Mouse (Mus musculus) lung, adult 2 months (tissue): ENCODE measurements at regions not wholly inside any gene's neighbourhood (a gene's known extent, or its start where the extent isn't known, plus 50 kb on each side); places are given as distances from the start of the nearest gene placed in this dataset.

ENCODE experiments used
- DNase-seq: peaks from one replicate; pipeline ENCODE4 v3.0.0; 2022
- H3K4me1 ChIP-seq: fragments of 200-500 bp; 2 replicates; pipeline ENCODE4 v1.6.1; 2011; ENCODE audit warnings: low read length; ENCODE audit not compliant: control insufficient read depth, insufficient read depth
- H3K4me3 ChIP-seq: fragments of 200-500 bp; replicated peaks from 2 replicates; pipeline ENCODE3; 2011; ENCODE audit warnings: low read depth, mild to moderate bottlenecking, control low read depth, low read length; ENCODE audit errors: extremely low read depth
- CTCF ChIP-seq: fragments of 200-500 bp; IDR thresholded peaks from 2 replicates; pipeline ENCODE4 v1.5.1; 2011; ENCODE audit warnings: mild to moderate bottlenecking, low read length, control low read depth; ENCODE audit not compliant: insufficient read depth
- POLR2A ChIP-seq: fragments of 200-500 bp; IDR thresholded peaks from 2 replicates; pipeline ENCODE4 v1.6.1; 2011; ENCODE audit warnings: low read depth, mild to moderate bottlenecking, control low read depth, low read length, borderline replicate concordance; ENCODE audit errors: extremely low read depth
- WGBS: fragments of 180-500 bp; shearing (Covaris S2); methylation state at CpG from one replicate; pipeline ENCODE4 v1.1.7; 2018; 5-methylcytosine and 5-hydroxymethylcytosine counted together

DNA sequence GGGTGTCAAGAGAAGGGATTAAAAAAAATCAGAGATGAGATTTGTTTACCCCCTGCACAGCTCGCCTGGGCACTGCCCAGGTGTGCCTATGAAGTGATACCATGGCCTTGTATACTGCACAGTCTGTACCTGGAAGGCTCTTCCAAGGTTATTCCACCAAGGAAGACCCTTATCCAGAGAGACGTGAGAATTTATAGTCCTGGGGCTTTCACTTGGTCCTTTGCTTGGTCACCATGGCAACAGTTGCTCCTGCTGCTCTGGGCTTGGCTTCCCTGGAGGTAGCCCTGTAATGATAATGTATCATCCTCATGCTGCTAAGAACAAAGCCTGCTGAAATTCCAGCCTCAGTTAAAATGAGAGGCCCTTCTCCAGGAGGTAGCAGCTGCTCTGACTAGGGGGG, 143.7 kb upstream of the 9630041A04Rik start:
- TF ChIP-seq CTCF (no peak), POLR2A (no peak)
- Histone ChIP-seq H3K4me1 (no peaks in the 10 kb centered on the region), H3K4me3 (no peak overlapping the region)
- WGBS = 47% methylated on average over 2 of the region's 2 CpGs
- DNase-seq = no peak

DNA sequence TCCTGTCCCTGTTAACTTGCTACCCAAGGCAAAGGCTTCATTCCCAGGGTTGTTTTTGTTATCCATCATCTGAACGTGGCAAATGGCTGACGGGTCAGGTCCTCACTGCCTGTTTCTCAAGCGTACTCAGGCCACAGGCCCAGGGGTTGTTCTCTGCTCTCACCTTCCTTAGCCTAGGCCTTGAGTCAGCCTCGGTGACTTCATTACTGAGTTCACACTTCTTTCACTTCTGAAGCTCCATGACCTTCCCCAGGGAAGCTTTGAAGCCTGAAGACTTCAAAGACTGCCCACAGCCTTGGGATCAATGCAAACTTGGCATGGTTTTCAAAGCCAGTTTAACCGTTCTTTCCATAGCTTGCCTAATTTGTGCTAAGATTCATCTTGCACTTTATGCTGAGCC, 145.3 kb upstream of the 9630041A04Rik start:
- H3K4me1 ChIP-seq = no peaks in the 10 kb centered on the region
- WGBS = 54% methylated on average over 5 of the region's 5 CpGs
- no peak for DNase-seq
- H3K4me3 ChIP-seq = no peak overlapping the region
- no peak for TF ChIP-seq POLR2A
- TF ChIP-seq CTCF = no peak

DNA sequence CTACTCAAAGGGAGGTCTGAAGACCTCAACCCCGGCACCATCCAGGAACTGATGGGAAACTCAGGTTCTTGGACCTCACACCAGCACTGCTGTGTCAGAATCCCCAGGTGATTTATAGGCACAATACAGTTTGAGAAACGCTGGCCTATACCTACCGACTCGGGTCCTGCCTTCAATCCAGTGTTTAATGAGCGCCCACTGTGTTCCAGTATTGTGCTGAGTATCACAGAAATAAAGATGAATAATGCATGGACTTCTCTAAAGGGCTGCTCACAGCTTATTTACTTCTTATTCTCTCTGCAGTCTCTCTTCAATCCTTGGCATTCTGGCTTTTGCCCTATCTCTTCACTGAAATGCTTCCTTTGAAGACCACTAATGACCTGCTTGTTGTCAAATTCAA, 146.8 kb upstream of the 9630041A04Rik start:
- H3K4me1 ChIP-seq = no peaks in the 10 kb centered on the region
- TF ChIP-seq CTCF = no peak
- TF ChIP-seq POLR2A = no peak
- WGBS = 80% methylated on average over 5 of the region's 5 CpGs
- no peak overlapping the region for H3K4me3 ChIP-seq
- DNase-seq = no peak

DNA sequence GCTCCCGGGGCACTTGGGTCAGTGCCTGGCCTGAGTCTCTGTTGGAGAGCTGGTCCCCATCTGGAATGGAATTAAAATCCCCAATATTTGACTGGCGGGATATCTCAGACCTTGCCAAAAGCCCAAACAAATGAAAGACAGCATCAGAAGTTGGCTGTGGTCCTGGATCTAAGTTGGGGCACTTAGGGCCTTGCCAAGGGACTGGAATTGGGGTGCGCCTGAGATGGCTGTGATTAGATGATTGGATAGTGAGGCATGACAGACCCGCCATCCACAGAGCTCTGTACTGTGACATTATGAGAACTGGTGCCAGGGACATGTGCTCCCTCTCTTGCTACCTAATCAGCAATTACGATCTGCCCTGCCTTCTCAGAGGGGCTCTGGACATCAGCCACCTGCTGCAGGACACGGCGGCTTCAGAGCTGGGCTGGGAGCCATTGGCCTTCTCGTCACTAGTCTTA, 151.0 kb upstream of the 9630041A04Rik start:
- peak; percentile 5 for DNase-seq
- TF ChIP-seq CTCF = no peak
- TF ChIP-seq POLR2A = no peak
- Histone ChIP-seq H3K4me1 (no peaks in the 10 kb centered on the region), H3K4me3 (no peak overlapping the region)
- 71% methylated on average over 8 of the region's 8 CpGs for whole genome bisulfite sequencing

DNA sequence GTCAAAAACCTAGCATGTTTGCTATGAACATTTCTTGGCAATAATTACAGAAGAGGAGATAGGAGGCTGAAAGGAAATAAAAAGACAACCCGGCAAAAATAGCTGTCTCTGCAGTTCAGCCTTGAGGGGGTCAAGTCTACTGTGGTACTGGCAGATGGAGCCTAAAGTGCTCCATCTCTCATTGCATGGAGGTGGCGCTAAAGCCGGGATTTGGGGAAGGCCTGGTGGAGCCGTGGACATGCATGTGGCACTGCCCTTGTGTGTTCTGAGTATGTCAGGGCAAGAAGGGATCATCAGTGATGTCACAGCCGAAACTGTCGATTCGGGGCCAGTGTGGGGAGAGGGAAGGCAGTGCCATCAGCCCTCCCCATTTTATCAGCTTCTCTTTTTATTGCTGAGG, 161.3 kb upstream of the 9630041A04Rik start:
- 75% methylated on average over 7 of the region's 7 CpGs for WGBS
- TF ChIP-seq POLR2A (no peak), CTCF (no peak)
- DNase-seq = no peak
- Histone ChIP-seq H3K4me1 (no peaks in the 10 kb centered on the region), H3K4me3 (no peak overlapping the region)

DNA sequence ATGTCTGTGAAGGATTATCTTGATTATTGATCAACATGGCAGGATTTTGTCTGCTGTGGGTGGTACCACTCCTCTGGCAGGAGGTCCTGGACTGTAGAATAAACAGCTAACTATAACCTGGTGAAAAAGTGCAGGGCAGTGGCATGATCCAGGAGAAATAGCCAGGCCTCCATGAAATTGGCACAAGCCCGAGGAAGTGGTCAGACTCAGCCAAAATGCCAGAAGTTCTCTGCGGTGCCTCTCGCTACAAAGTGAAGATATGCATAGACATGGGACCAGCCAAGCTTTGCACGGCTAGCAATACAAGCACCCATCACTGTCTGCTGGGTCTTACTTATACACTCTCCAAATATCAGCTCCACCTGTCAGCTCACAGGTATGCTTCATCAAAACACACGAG, 167.6 kb upstream of the 9630041A04Rik start:
- WGBS = 85% methylated on average over 5 of the region's 5 CpGs
- TF ChIP-seq POLR2A (no peak), CTCF (no peak)
- no peaks in the 10 kb centered on the region for H3K4me1 ChIP-seq
- no peak overlapping the region for H3K4me3 ChIP-seq
- no peak for DNase-seq

DNA sequence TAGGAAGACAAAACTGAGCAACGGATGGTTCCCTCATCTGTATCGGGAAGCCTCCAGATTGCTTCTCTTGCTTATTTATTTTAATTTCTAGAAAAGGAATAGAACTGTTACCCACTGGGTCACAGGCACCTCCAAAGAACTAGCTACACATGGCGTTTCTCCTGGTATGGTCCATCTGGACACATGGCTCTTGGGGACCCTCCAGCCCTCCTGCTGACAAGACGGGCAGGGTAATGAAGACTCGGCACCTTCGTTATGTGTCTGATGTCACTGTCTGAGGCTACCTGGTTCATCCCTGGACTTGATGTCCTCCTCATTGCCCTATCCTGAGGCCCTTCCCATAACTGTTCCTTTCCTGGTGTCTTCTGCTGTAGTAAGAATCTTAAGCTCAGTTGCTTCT, 170.3 kb upstream of the 9630041A04Rik start:
- no peak for TF ChIP-seq POLR2A
- no peak for TF ChIP-seq CTCF
- WGBS = 90% methylated on average over 6 of the region's 6 CpGs
- no peaks in the 10 kb centered on the region for H3K4me1 ChIP-seq
- H3K4me3 ChIP-seq = no peak overlapping the region
- no peak for DNase-seq

DNA sequence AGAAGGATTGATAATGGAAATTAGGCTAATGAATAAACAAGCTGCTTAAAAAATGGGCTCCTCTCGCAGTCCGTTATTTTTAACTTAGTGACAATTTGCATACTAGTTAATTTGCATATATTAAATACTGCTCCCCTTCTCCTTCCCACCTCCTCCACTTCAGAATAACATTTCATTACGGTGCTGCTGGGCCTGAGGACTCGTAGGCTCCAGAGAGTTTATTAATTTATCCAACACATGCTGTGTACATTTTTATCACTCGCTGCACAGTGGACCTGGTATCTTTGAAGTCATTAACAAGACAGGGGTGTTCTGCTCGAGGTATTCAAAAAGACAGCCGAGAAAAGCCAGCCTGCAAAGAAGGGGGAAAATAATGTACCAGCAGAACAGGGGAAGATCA, 170.7 kb upstream of the 9630041A04Rik start:
- Histone ChIP-seq H3K4me3 (no peak overlapping the region), H3K4me1 (no peaks in the 10 kb centered on the region)
- WGBS = 68% methylated on average over 7 of the region's 7 CpGs
- DNase-seq = no peak
- TF ChIP-seq CTCF = no peak
- no peak for TF ChIP-seq POLR2A

DNA sequence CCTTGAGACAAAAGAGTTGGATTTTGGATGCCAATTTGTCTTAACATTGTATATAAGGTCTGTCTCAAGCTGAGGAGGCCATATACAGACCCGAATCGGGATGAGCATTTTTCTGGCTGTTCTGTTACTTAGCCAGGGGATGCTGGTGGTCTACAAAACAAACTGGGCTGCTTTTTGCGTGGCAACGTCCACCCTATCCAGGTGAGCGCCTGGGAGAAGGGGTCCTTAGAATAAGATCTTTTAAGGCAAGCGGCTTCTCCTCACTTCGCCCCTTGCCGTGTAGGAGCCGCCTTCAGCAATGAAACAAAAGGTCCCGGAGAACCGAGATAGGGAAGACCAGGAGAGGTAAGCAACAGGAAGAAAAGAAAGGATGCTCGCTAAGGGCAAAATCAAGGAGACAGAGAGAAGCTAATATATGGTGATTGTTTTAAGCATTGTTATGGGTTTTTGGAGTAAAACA, 171.2 kb upstream of the 9630041A04Rik start:
- Histone ChIP-seq H3K4me1 (no peaks in the 10 kb centered on the region), H3K4me3 (no peak overlapping the region)
- TF ChIP-seq CTCF = no peak
- TF ChIP-seq POLR2A = no peak
- DNase-seq = no peak
- 25% methylated on average over 12 of the region's 12 CpGs for WGBS

DNA sequence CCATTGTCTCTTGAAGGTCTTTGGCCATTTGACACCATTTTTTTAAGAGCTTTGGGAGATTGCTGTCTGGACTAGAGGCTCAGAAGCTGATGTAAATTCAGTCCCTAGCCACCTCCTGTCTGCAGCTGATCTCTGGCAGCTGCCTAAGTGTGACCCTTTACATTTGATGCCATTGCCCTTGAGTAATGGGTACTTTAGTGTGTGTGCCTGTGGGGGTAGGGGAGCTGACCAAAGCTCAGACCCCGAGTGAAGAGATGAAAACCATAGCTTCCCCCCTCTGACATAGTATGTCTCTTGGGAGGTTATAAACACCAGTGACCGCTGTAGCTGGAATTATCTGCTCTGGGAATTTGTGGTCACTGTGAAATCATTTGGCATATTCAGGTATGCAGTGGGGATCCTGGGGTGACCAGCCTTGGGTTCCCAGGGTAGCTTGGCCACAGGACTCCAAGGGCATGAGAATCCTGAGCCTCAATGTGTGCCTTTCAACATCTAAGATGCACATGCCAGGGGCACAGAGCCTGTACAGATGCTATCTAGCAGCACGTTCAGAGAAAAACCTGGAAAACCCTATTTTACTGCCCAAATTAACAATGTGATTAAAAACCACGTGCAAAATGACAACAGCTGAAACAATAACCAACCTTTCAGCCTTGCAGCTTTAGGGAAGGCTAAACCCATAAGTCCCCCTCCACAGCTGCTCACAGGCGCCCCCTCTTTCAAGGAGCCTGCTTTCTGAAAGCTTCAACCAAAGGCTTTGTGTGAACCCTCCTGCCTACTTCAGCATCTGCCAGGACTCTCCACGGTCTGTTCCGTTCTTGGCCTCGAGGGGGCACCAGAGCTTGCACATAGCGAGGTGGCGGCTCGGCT, 171.9 kb upstream of the 9630041A04Rik start:
- peak; percentile 64 for DNase-seq
- peak; percentile 78 for TF ChIP-seq CTCF
- no peak for TF ChIP-seq POLR2A
- no peaks in the 10 kb centered on the region for H3K4me1 ChIP-seq
- no peak overlapping the region for H3K4me3 ChIP-seq
- 18% methylated on average over 11 of the region's 11 CpGs for WGBS

DNA sequence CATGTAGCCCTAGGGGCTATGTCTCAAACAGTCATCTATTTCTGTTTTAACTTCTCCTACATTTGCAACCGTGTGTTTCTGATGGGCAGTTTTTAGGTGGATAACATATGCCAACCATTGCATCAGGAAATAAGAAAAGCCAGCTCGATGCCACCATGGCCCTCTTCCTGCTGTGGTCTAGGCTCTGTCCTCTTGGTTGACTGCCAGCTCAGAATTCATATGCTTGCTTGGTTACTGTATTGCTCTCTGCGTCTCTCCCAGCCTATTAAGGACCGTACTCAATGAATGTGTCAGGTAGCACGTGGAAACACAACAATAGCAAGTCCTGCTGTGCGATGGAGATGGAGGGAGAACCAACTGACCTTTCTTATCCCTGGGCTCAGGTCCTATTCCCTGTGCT, 174.4 kb upstream of the 9630041A04Rik start:
- Histone ChIP-seq H3K4me1 (no peaks in the 10 kb centered on the region), H3K4me3 (no peak overlapping the region)
- WGBS = 77% methylated on average over 6 of the region's 6 CpGs
- no peak for DNase-seq
- TF ChIP-seq POLR2A = no peak
- TF ChIP-seq CTCF = no peak
